Mouse (Mus musculus): Measurements from ENCODE around the gene Thap3.
"Not testable (repeated sequence)": the region's sequence is repeated elsewhere in the genome, so short reads cannot be mapped to it uniquely, and the experiment has no call there.

Gene Thap3

GRCm38 (mm10) chr4:151988342-151989109 is at the start of gene Thap3:
Gene Thap3 (minus strand): TSS chr4:151988997.
- peak; percentile 78 for DNase-seq (ENCODE audit: extremely low read depth, insufficient read length, low spot score)

- DNase-seq (ENCODE audit: extremely low read depth, insufficient read length, low spot score): peak; percentile 44
Measured at GRCm38 (mm10) chr4:152038225-152038984, 49.6 kb upstream of the Thap3 start, which contains the start of gene Tas1r1. Gene Tas1r1 (minus strand): TSS chr4:152038568.

- DNase-seq (ENCODE audit: extremely low read depth, insufficient read length, low spot score): not testable (repeated sequence)
Measured at GRCm38 (mm10) chr4:152036464-152036863, 47.7 kb upstream of the Thap3 start.

GRCm38 (mm10) chr4:152032922-152033321 is 44.1 kb upstream of the Thap3 start:
- no peak for DNase-seq (ENCODE audit: extremely low read depth, insufficient read length, low spot score)

- no peak for DNase-seq (ENCODE audit: extremely low read depth, insufficient read length, low spot score)
Measured at GRCm38 (mm10) chr4:152029997-152030396, 41.2 kb upstream of the Thap3 start.

GRCm38 (mm10) chr4:152029087-152029486 is 40.3 kb upstream of the Thap3 start:
- DNase-seq (ENCODE audit: extremely low read depth, insufficient read length, low spot score): no peak

GRCm38 (mm10) chr4:152028456-152028855 is 39.7 kb upstream of the Thap3 start:
- no peak for DNase-seq (ENCODE audit: extremely low read depth, insufficient read length, low spot score)

GRCm38 (mm10) chr4:152027524-152027923 is 38.7 kb upstream of the Thap3 start, which contains the start of gene Zbtb48:
Gene Zbtb48 (minus strand): TSS chr4:152027671.
- peak; percentile 91 for DNase-seq (ENCODE audit: extremely low read depth, insufficient read length, low spot score)

GRCm38 (mm10) chr4:152026751-152027508 is 38.1 kb upstream of the Thap3 start:
- DNase-seq (ENCODE audit: extremely low read depth, insufficient read length, low spot score): no peak

- no peak for DNase-seq (ENCODE audit: extremely low read depth, insufficient read length, low spot score)
Measured at GRCm38 (mm10) chr4:152024525-152024924, 35.7 kb upstream of the Thap3 start.

GRCm38 (mm10) chr4:152022506-152022905 is 33.7 kb upstream of the Thap3 start:
- no peak for DNase-seq (ENCODE audit: extremely low read depth, insufficient read length, low spot score)

GRCm38 (mm10) chr4:152021568-152022097 is 32.8 kb upstream of the Thap3 start:
- no peak for DNase-seq (ENCODE audit: extremely low read depth, insufficient read length, low spot score)

GRCm38 (mm10) chr4:152020024-152020423 is 31.2 kb upstream of the Thap3 start:
- no peak for DNase-seq (ENCODE audit: extremely low read depth, insufficient read length, low spot score)

- DNase-seq (ENCODE audit: extremely low read depth, insufficient read length, low spot score): no peak
Measured at GRCm38 (mm10) chr4:152019073-152019472, 30.3 kb upstream of the Thap3 start.

GRCm38 (mm10) chr4:152013036-152013813 is 24.4 kb upstream of the Thap3 start:
- DNase-seq (ENCODE audit: extremely low read depth, insufficient read length, low spot score): no peak

- DNase-seq (ENCODE audit: extremely low read depth, insufficient read length, low spot score): no peak
Measured at GRCm38 (mm10) chr4:152012109-152012508, 23.3 kb upstream of the Thap3 start.

GRCm38 (mm10) chr4:152011171-152011760 is 22.5 kb upstream of the Thap3 start:
- DNase-seq (ENCODE audit: extremely low read depth, insufficient read length, low spot score): no peak

- DNase-seq (ENCODE audit: extremely low read depth, insufficient read length, low spot score): no peak
Measured at GRCm38 (mm10) chr4:152010707-152011134, 21.9 kb upstream of the Thap3 start.

- peak; percentile 83 for DNase-seq (ENCODE audit: extremely low read depth, insufficient read length, low spot score)
Measured at GRCm38 (mm10) chr4:152010091-152010706, 21.4 kb upstream of the Thap3 start.

All from 3134 (cell line).